Mouse (Mus musculus) kidney, postnatal 25 days (tissue): ENCODE data around the gene Stim1.
A peak's percentile ranks its signal among the peaks of the same experiment; 100 is the strongest.
"Not testable (repeated sequence)": the region's sequence is repeated elsewhere in the genome, so short reads cannot be mapped to it uniquely, and the experiment has no call there.

Experiments
- DNase-seq, 2 experiments: peaks; one replicate each; pipeline ENCODE4 v3.0.0; 2021; ENCODE audit warnings: mixed read lengths in 2 of 2

Gene Stim1

GRCm38 (mm10) chr7:102249896-102250630 is 17.5 kb upstream of the Stim1 start:
- peak; percentile 77 to 88 for DNase-seq

GRCm38 (mm10) chr7:102250631-102251214 is 16.9 kb upstream of the Stim1 start:
- peak; percentile 94 to 96 for DNase-seq

GRCm38 (mm10) chr7:102253631-102254030 is 14.0 kb upstream of the Stim1 start:
- no peak for DNase-seq

- no peak for DNase-seq
Observed at GRCm38 (mm10) chr7:102255954-102256353, 11.7 kb upstream of the Stim1 start, which contains the start of gene Rhog. TSS of gene Rhog (minus strand) at chr7:102256054.

GRCm38 (mm10) chr7:102256636-102257035 is 11.0 kb upstream of the Stim1 start:
- DNase-seq: no peak

GRCm38 (mm10) chr7:102258189-102258588 is 9.4 kb upstream of the Stim1 start:
- peak; percentile 77 to 91 for DNase-seq

GRCm38 (mm10) chr7:102258753-102259152 is 8.9 kb upstream of the Stim1 start:
- DNase-seq: no peak

- no peak for DNase-seq
Observed at GRCm38 (mm10) chr7:102259716-102260479, 7.7 kb upstream of the Stim1 start.

GRCm38 (mm10) chr7:102260518-102260917 is 7.1 kb upstream of the Stim1 start:
- no peak for DNase-seq

- no peak for DNase-seq
Observed at GRCm38 (mm10) chr7:102263020-102263419, 4.6 kb upstream of the Stim1 start.

GRCm38 (mm10) chr7:102266021-102266400 is 1.6 kb upstream of the Stim1 start:
- not testable (repeated sequence) for DNase-seq

- DNase-seq: peak in 1 of 2 experiments; percentile 36
Observed at GRCm38 (mm10) chr7:102266401-102267042, 1.1 kb upstream of the Stim1 start.

GRCm38 (mm10) chr7:102267113-102267579 is 460 bp upstream of the Stim1 start:
- peak; percentile 97 for DNase-seq

- no peak for DNase-seq
Observed at GRCm38 (mm10) chr7:102268395-102268748, 766 bp downstream of the Stim1 start.

- no peak for DNase-seq
Observed at GRCm38 (mm10) chr7:102272422-102272948, 4.9 kb downstream of the Stim1 start.

- no peak for DNase-seq
Observed at GRCm38 (mm10) chr7:102281403-102281802, 13.8 kb downstream of the Stim1 start.

GRCm38 (mm10) chr7:102282261-102282660 is 14.7 kb downstream of the Stim1 start:
- no peak for DNase-seq

GRCm38 (mm10) chr7:102289466-102289865 is 21.9 kb downstream of the Stim1 start:
- DNase-seq: no peak

GRCm38 (mm10) chr7:102292228-102292627 is 24.6 kb downstream of the Stim1 start:
- no peak for DNase-seq

GRCm38 (mm10) chr7:102293234-102293633 is 25.6 kb downstream of the Stim1 start:
- DNase-seq: peak in 1 of 2 experiments; percentile 32

GRCm38 (mm10) chr7:102300761-102301160 is 33.2 kb downstream of the Stim1 start:
- no peak for DNase-seq

- DNase-seq: no peak
Observed at GRCm38 (mm10) chr7:102302471-102302870, 34.9 kb downstream of the Stim1 start.

GRCm38 (mm10) chr7:102305596-102305995 is 38.0 kb downstream of the Stim1 start:
- DNase-seq: no peak
